Mouse (Mus musculus): Measurements from ENCODE around the gene Olfr1367. TPM values are rescaled to one million over a fixed set of nuclear protein-coding genes. Genes with fewer than 3 reads are reported as not detected.

Olfr1367 gene
- polyA plus RNA-seq (2012; rRNA removed) = not detected in 2 replicates

DNA sequence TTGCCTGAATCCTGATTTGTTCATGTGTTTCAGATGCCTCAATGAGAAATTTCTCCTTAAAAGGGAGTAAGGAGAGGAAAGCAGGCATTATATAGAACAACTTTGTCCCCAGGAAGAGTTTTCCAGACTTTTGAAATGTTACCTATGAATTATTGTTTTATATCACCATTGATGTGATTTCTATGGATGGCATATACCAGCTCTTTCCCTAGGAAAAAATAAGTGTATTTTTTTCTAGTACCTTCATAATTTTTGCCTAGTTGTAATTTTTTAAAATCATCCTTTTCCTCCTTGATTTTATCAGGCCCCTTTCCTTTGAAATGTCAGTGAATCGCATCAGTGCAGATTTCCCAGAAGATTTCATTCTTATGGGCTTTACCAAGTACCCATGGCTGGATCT, at the start of gene Olfr1367:
Gene Olfr1367 (plus strand): TSS at position 301 of the 400 bp plus-strand sequence.
- Histone ChIP-seq H3K4me1 (ENCODE audit: control insufficient read depth, insufficient read depth, low read length) (no peaks in the 10 kb centered on the region), H3K4me3 (ENCODE audit: insufficient read depth, low read length) (no peak within 1 kb of the TSS), H3K27ac (ENCODE audit: insufficient read depth, low read length) (no peak within 1 kb of the TSS)
- TF ChIP-seq POLR2A (IDR thresholded peaks at IDR 0.05; ENCODE audit: extremely low read depth, insufficient read depth, low read length) = no peak
- no peak for TF ChIP-seq CTCF (IDR thresholded peaks at IDR 0.05; ENCODE audit: extremely low read depth, insufficient read depth, low read length)

DNA sequence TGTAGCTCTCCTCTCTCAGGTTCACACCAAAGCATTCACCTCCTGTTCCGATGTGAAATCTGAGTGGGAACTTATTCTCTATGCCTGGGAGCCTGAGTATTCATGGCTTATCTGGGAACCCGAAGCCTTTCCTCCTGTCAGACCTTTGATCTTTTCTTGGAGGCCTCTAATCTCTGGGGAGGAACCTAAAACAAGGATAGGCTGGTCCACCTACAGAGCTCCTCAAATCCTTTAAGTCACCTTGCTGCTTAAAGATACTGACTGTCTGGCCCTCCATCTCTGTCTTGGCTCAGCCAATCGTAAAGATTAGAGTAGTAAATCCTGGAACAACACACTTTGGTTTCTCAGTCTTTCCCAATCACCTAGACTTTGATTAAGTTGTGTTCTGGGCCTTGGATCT, 48.2 kb upstream of the Olfr1367 start:
- Histone ChIP-seq H3K27ac (ENCODE audit: insufficient read depth, low read length) (no peak overlapping the region), H3K4me3 (ENCODE audit: insufficient read depth, low read length) (no peak overlapping the region), H3K4me1 (ENCODE audit: control insufficient read depth, insufficient read depth, low read length) (no peaks in the 10 kb centered on the region)
- TF ChIP-seq POLR2A (IDR thresholded peaks at IDR 0.05; ENCODE audit: extremely low read depth, insufficient read depth, low read length) (no peak), CTCF (IDR thresholded peaks at IDR 0.05; ENCODE audit: extremely low read depth, insufficient read depth, low read length) (no peak)

DNA sequence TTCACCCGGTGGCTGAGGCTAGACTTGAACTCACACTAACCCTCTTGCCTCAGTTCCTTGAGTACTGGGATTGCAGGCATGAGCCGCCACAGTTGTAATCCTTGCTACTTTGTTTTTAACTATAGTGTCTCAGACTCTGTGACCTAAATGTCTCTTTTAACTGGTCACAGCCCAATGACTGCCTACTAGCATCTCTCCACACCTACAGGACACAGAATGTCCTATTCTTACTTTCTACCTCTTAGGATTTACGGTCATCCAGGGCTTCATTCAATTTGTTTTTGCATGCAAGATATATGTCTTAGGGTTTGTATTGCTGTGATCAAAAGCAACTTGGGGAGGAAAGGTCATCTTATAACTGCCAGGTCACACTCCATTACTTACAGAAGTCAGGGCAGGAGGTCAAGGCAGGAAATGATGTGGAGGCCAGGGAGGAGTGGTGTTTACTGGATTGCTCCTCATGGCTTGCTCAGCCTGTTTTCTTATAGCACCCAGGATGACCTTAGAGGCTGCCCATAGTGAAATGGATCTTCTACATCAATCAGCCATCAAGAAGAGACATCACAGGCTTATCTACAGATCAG, 42.1 kb upstream of the Olfr1367 start:
- Histone ChIP-seq H3K4me1 (ENCODE audit: control insufficient read depth, insufficient read depth, low read length) (no peaks in the 10 kb centered on the region), H3K27ac (ENCODE audit: insufficient read depth, low read length) (no peak overlapping the region), H3K4me3 (ENCODE audit: insufficient read depth, low read length) (no peak overlapping the region)
- TF ChIP-seq POLR2A (IDR thresholded peaks at IDR 0.05; ENCODE audit: extremely low read depth, insufficient read depth, low read length) (no peak), CTCF (IDR thresholded peaks at IDR 0.05; ENCODE audit: extremely low read depth, insufficient read depth, low read length) (no peak)

DNA sequence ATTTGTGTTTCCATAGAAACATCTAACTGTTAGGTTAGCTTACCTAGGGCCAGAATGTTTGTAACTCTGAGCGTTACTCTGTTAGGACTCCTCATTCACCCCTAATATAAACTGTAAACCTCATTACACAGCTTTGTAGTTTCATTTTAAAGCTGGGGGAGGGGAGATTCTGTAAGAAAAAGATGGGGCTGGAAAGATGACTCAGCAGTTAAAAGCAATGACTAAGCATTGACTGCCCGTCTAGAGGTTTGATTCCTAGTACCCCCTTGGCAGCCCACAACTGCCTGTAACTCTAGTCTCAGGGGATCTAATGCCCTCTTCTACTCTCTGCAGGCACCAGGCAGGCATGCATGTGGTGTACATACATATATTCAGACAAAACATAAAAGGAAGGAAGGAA, 36.9 kb upstream of the Olfr1367 start:
- no peak overlapping the region for H3K4me3 ChIP-seq (ENCODE audit: insufficient read depth, low read length)
- no peak for TF ChIP-seq POLR2A (IDR thresholded peaks at IDR 0.05; ENCODE audit: extremely low read depth, insufficient read depth, low read length)
- no peak overlapping the region for H3K27ac ChIP-seq (ENCODE audit: insufficient read depth, low read length)
- no peaks in the 10 kb centered on the region for H3K4me1 ChIP-seq (ENCODE audit: control insufficient read depth, insufficient read depth, low read length)

DNA sequence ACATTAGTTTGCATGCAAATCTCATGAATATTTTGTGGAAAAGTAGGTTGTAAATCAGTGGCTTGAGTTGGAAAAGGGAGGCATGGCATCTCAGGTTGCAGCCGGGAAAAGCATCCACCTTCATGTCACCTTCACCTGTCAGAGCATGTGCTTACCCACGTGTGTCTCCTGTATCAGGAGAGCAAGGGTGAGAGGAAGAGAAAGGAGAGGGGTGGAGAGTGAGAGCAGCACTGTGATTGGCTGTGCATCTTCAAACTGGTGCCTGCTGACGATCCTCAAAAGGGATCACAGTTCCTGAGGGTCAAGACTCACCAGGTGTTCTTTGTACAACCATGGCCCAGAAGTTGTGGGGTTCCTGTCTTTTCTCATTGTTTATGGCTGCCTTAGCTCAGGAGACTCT, 34.8 kb upstream of the Olfr1367 start, which contains the start of gene Gpx6:
Gene Gpx6 (plus strand): TSS at position 200 of the 400 bp plus-strand sequence.
- Histone ChIP-seq H3K4me3 (ENCODE audit: insufficient read depth, low read length) (no peak within 1 kb of the TSS), H3K4me1 (ENCODE audit: control insufficient read depth, insufficient read depth, low read length) (no peaks in the 10 kb centered on the region), H3K27ac (ENCODE audit: insufficient read depth, low read length) (no peak within 1 kb of the TSS)
- TF ChIP-seq POLR2A (IDR thresholded peaks at IDR 0.05; ENCODE audit: extremely low read depth, insufficient read depth, low read length) (no peak), CTCF (IDR thresholded peaks at IDR 0.05; ENCODE audit: extremely low read depth, insufficient read depth, low read length) (no peak)

DNA sequence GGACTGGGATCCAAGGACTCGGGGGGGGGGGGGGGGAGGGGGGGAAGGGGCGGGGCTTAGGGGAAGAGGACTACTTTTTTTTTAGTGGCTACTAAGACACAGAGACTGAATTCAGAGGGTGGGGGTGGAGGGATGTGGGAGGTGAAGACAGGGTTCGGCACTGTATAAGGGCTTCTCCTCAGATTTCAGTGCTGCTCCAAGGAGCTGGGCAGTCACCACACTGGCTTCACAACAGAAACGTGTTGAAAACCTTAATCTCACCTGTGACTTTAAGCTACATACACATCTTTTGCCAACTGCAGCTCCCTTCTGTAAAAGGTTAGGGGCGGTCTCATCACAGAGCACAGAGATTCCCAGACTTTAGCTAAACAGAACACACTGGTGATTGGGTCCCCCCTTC, 33.9 kb upstream of the Olfr1367 start:
- Histone ChIP-seq H3K4me1 (ENCODE audit: control insufficient read depth, insufficient read depth, low read length) (no peaks in the 10 kb centered on the region), H3K4me3 (ENCODE audit: insufficient read depth, low read length) (no peak overlapping the region), H3K27ac (ENCODE audit: insufficient read depth, low read length) (no peak overlapping the region)
- TF ChIP-seq POLR2A (IDR thresholded peaks at IDR 0.05; ENCODE audit: extremely low read depth, insufficient read depth, low read length) (no peak), CTCF (IDR thresholded peaks at IDR 0.05; ENCODE audit: extremely low read depth, insufficient read depth, low read length) (no peak)

DNA sequence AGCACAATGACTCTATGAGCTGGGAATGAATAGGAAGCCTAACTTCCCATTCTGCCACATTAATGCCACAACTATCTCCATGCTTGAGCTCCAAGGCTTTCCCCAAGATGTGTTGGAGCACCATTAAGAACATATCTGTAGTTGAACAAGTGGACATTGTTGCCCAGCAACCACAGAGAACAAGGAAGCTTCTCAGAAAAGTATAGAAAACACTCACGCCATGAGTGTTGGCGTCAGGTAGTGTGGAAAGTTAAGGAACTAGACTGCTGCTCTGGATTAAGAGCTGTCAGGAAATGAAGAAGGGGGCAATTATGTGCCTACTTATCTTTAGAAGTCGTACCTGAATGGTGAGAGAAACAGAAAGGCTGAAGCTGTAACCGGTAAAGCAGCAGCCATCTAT, 32.8 kb upstream of the Olfr1367 start:
- Histone ChIP-seq H3K4me1 (ENCODE audit: control insufficient read depth, insufficient read depth, low read length) (no peaks in the 10 kb centered on the region), H3K4me3 (ENCODE audit: insufficient read depth, low read length) (no peak overlapping the region), H3K27ac (ENCODE audit: insufficient read depth, low read length) (no peak overlapping the region)
- TF ChIP-seq CTCF (IDR thresholded peaks at IDR 0.05; ENCODE audit: extremely low read depth, insufficient read depth, low read length) (no peak), POLR2A (IDR thresholded peaks at IDR 0.05; ENCODE audit: extremely low read depth, insufficient read depth, low read length) (no peak)

DNA sequence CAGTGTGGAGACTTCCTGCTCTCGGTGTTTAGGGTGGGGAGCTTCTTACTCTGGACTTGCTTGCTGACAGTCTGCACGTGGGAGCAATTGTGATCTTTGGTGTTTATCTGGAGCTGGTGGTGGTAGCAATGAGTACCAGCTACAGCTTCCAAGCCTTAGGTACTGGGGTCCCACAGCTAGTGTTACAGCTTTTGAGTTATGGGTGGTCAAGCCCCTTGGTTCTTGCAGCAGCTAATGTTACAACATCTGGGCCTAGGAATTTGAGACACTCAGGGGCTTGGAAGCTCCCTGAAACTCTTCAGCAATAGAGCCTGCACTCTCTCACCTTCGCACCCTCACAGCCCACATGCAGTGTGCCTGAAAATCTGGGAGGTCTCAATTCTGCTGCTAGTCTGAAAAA, 26.4 kb upstream of the Olfr1367 start:
- no peaks in the 10 kb centered on the region for H3K4me1 ChIP-seq (ENCODE audit: control insufficient read depth, insufficient read depth, low read length)
- no peak for TF ChIP-seq CTCF (IDR thresholded peaks at IDR 0.05; ENCODE audit: extremely low read depth, insufficient read depth, low read length)
- no peak for TF ChIP-seq POLR2A (IDR thresholded peaks at IDR 0.05; ENCODE audit: extremely low read depth, insufficient read depth, low read length)
- no peak overlapping the region for H3K4me3 ChIP-seq (ENCODE audit: insufficient read depth, low read length)
- H3K27ac ChIP-seq (ENCODE audit: insufficient read depth, low read length) = no peak overlapping the region

DNA sequence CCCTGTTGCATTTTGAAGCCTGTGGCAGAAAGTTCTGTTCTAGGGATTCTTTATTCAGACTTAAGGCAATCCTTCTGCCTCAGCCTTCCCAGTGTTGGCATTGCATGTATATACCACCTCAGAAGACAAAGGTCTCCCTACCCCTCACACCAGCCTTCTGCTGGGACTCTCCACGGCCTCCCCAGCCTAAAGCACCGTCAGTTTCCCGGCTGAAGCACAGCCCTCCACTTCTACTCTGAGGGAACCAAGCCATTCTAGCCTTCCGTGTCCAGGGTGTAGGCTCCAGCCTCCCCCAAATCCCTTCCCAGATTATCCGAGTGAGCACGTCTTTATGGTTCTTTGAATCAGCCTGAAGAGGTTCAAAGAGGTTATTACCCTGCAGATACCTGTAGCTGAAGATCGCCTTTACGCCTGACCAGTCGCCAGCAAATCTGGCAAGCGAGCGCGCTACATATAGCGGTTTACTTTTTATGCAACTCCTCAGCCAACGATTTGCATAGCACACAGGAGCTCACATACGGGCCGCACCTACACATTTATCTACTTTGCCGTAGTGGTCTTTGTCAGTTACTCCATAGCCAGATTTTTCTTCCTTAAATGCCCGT, 24.7 kb upstream of the Olfr1367 start:
- peak overlapping the region; percentile 48 for H3K4me3 ChIP-seq (ENCODE audit: insufficient read depth, low read length)
- TF ChIP-seq POLR2A (IDR thresholded peaks at IDR 0.05; ENCODE audit: extremely low read depth, insufficient read depth, low read length) (no peak), CTCF (IDR thresholded peaks at IDR 0.05; ENCODE audit: extremely low read depth, insufficient read depth, low read length) (no peak)
- H3K27ac ChIP-seq (ENCODE audit: insufficient read depth, low read length) = no peak overlapping the region
- H3K4me1 ChIP-seq (ENCODE audit: control insufficient read depth, insufficient read depth, low read length) = no peaks in the 10 kb centered on the region
